Mouse (Mus musculus): ENCODE results near the gene 9530077C05Rik. TPM values are rescaled to one million over a fixed set of nuclear protein-coding genes. Genes with fewer than 3 reads are reported as not detected.
"Not testable (repeated sequence)": the region's sequence is repeated elsewhere in the genome, so short reads cannot be mapped to it uniquely, and the experiment has no call there.

Gene 9530077C05Rik
- polyA plus RNA-seq, 1 experiment from 2014 or later, result 5.8 TPM

- 93% methylated on average over 2 of the region's 4 CpGs for WGBS
- not testable (repeated sequence) for H3K4me1 ChIP-seq (ENCODE audit: control insufficient read depth, insufficient read depth, low read length); H3K36me3 ChIP-seq (ENCODE audit: control insufficient read depth, insufficient read depth, low read length); H3K27ac ChIP-seq (ENCODE audit: low read depth, low read length); H3K4me2 ChIP-seq (replicated peaks; ENCODE audit: low read depth, low read length); H3K9ac ChIP-seq (ENCODE audit: low read depth, low read length); H3K4me3 ChIP-seq (ENCODE audit: low read length); H3K27me3 ChIP-seq (ENCODE audit: control insufficient read depth, insufficient read depth, low read length); H3K9me3 ChIP-seq (ENCODE audit: control insufficient read depth, low read length); ATAC-seq (ENCODE audit: low FRiP score, low TSS enrichment)
Measured at GRCm38 (mm10) chr9:22407633-22408032, 3.7 kb upstream of the 9530077C05Rik start.

- not testable (repeated sequence) for H3K4me1 ChIP-seq (ENCODE audit: control insufficient read depth, insufficient read depth, low read length); H3K27ac ChIP-seq (ENCODE audit: low read depth, low read length); H3K9me3 ChIP-seq (ENCODE audit: control insufficient read depth, low read length); H3K4me2 ChIP-seq (replicated peaks; ENCODE audit: low read depth, low read length); H3K4me3 ChIP-seq (ENCODE audit: low read length); ATAC-seq (ENCODE audit: low FRiP score, low TSS enrichment); H3K27me3 ChIP-seq (ENCODE audit: control insufficient read depth, insufficient read depth, low read length); H3K36me3 ChIP-seq (ENCODE audit: control insufficient read depth, insufficient read depth, low read length); H3K9ac ChIP-seq (ENCODE audit: low read depth, low read length)
- 25% methylated on average over 4 of the region's 4 CpGs for WGBS
Measured at GRCm38 (mm10) chr9:22408344-22408743, 3.0 kb upstream of the 9530077C05Rik start.

GRCm38 (mm10) chr9:22409501-22409900 is 1.8 kb upstream of the 9530077C05Rik start:
- no peak overlapping the region for H3K4me2 ChIP-seq (replicated peaks; ENCODE audit: low read depth, low read length)
- no peaks in the 10 kb centered on the region for H3K36me3 ChIP-seq (ENCODE audit: control insufficient read depth, insufficient read depth, low read length)
- no peak overlapping the region for H3K4me3 ChIP-seq (ENCODE audit: low read length)
- no peak for ATAC-seq (ENCODE audit: low FRiP score, low TSS enrichment)
- H3K9me3 ChIP-seq (ENCODE audit: control insufficient read depth, low read length), result no peaks in the 10 kb centered on the region
- H3K27me3 ChIP-seq (ENCODE audit: control insufficient read depth, insufficient read depth, low read length), result no peaks in the 10 kb centered on the region
- H3K4me1 ChIP-seq (ENCODE audit: control insufficient read depth, insufficient read depth, low read length), result no peaks in the 10 kb centered on the region
- 67% methylated on average over 7 of the region's 7 CpGs for WGBS
- H3K9ac ChIP-seq (ENCODE audit: low read depth, low read length), result no peak overlapping the region
- H3K27ac ChIP-seq (ENCODE audit: low read depth, low read length), result no peak overlapping the region

- no peak overlapping the region for H3K27ac ChIP-seq (ENCODE audit: low read depth, low read length)
- 74% methylated on average over 3 of the region's 3 CpGs for WGBS
- ATAC-seq (ENCODE audit: low FRiP score, low TSS enrichment), result no peak
Measured at GRCm38 (mm10) chr9:22416187-22416586, 4.9 kb downstream of the 9530077C05Rik start.

GRCm38 (mm10) chr9:22417547-22417946 is 6.2 kb downstream of the 9530077C05Rik start:
- H3K27me3 ChIP-seq (ENCODE audit: control insufficient read depth, insufficient read depth, low read length), result no peaks in the 10 kb centered on the region
- WGBS, result 35% methylated on average over 6 of the region's 6 CpGs
- H3K4me1 ChIP-seq (ENCODE audit: control insufficient read depth, insufficient read depth, low read length), result no peaks in the 10 kb centered on the region
- H3K4me2 ChIP-seq (replicated peaks; ENCODE audit: low read depth, low read length), result no peak overlapping the region
- H3K9ac ChIP-seq (ENCODE audit: low read depth, low read length), result no peak overlapping the region
- no peak for ATAC-seq (ENCODE audit: low FRiP score, low TSS enrichment)
- no peak overlapping the region for H3K27ac ChIP-seq (ENCODE audit: low read depth, low read length)
- H3K9me3 ChIP-seq (ENCODE audit: control insufficient read depth, low read length), result no peaks in the 10 kb centered on the region
- H3K36me3 ChIP-seq (ENCODE audit: control insufficient read depth, insufficient read depth, low read length), result no peaks in the 10 kb centered on the region
- H3K4me3 ChIP-seq (ENCODE audit: low read length), result no peak overlapping the region

More at GRCm38 (mm10) chr9:22416187-22416586, 4.9 kb downstream of the 9530077C05Rik start:
- no peaks in the 10 kb centered on the region for H3K9me3 ChIP-seq (ENCODE audit: control insufficient read depth, low read length)
- no peaks in the 10 kb centered on the region for H3K27me3 ChIP-seq (ENCODE audit: control insufficient read depth, insufficient read depth, low read length)
- H3K4me3 ChIP-seq (ENCODE audit: low read length), result no peak overlapping the region
- H3K4me2 ChIP-seq (replicated peaks; ENCODE audit: low read depth, low read length), result no peak overlapping the region
- no peaks in the 10 kb centered on the region for H3K4me1 ChIP-seq (ENCODE audit: control insufficient read depth, insufficient read depth, low read length)
- H3K9ac ChIP-seq (ENCODE audit: low read depth, low read length), result no peak overlapping the region
- H3K36me3 ChIP-seq (ENCODE audit: control insufficient read depth, insufficient read depth, low read length), result no peaks in the 10 kb centered on the region

- H3K27ac ChIP-seq (ENCODE audit: low read depth, low read length), result no peak overlapping the region
- H3K9ac ChIP-seq (ENCODE audit: low read depth, low read length), result no peak overlapping the region
- 69% methylated on average over 3 of the region's 3 CpGs for WGBS
- no peaks in the 10 kb centered on the region for H3K9me3 ChIP-seq (ENCODE audit: control insufficient read depth, low read length)
- no peaks in the 10 kb centered on the region for H3K27me3 ChIP-seq (ENCODE audit: control insufficient read depth, insufficient read depth, low read length)
- H3K36me3 ChIP-seq (ENCODE audit: control insufficient read depth, insufficient read depth, low read length), result no peaks in the 10 kb centered on the region
- H3K4me3 ChIP-seq (ENCODE audit: low read length), result no peak overlapping the region
- no peak overlapping the region for H3K4me2 ChIP-seq (replicated peaks; ENCODE audit: low read depth, low read length)
- H3K4me1 ChIP-seq (ENCODE audit: control insufficient read depth, insufficient read depth, low read length), result no peaks in the 10 kb centered on the region
- ATAC-seq (ENCODE audit: low FRiP score, low TSS enrichment), result 0 out of 2 replicates have a peak, but pooled peaks have one; percentile 32
Measured at GRCm38 (mm10) chr9:22419877-22420276, 8.6 kb downstream of the 9530077C05Rik start.

- H3K9me3 ChIP-seq (ENCODE audit: control insufficient read depth, low read length), result no peaks in the 10 kb centered on the region
- H3K4me3 ChIP-seq (ENCODE audit: low read length), result no peak overlapping the region
- WGBS, result 35% methylated on average over 7 of the region's 7 CpGs
- H3K9ac ChIP-seq (ENCODE audit: low read depth, low read length), result no peak overlapping the region
- H3K4me2 ChIP-seq (replicated peaks; ENCODE audit: low read depth, low read length), result no peak overlapping the region
- no peak for ATAC-seq (ENCODE audit: low FRiP score, low TSS enrichment)
- no peak overlapping the region for H3K27ac ChIP-seq (ENCODE audit: low read depth, low read length)
- H3K27me3 ChIP-seq (ENCODE audit: control insufficient read depth, insufficient read depth, low read length), result no peaks in the 10 kb centered on the region
- no peaks in the 10 kb centered on the region for H3K4me1 ChIP-seq (ENCODE audit: control insufficient read depth, insufficient read depth, low read length)
- H3K36me3 ChIP-seq (ENCODE audit: control insufficient read depth, insufficient read depth, low read length), result no peaks in the 10 kb centered on the region
Measured at GRCm38 (mm10) chr9:22420491-22420890, 9.2 kb downstream of the 9530077C05Rik start.

- Histone ChIP-seq H3K4me2 (replicated peaks; ENCODE audit: low read depth, low read length) (no peak overlapping the region), H3K27me3 (ENCODE audit: control insufficient read depth, insufficient read depth, low read length) (no peaks in the 10 kb centered on the region), H3K27ac (ENCODE audit: low read depth, low read length) (no peak overlapping the region), H3K9me3 (ENCODE audit: control insufficient read depth, low read length) (no peaks in the 10 kb centered on the region), H3K4me1 (ENCODE audit: control insufficient read depth, insufficient read depth, low read length) (no peaks in the 10 kb centered on the region), H3K36me3 (ENCODE audit: control insufficient read depth, insufficient read depth, low read length) (no peaks in the 10 kb centered on the region), H3K4me3 (ENCODE audit: low read length) (no peak overlapping the region), H3K9ac (ENCODE audit: low read depth, low read length) (no peak overlapping the region)
- 44% methylated on average over 1 of the region's 1 CpGs for WGBS
- ATAC-seq (ENCODE audit: low FRiP score, low TSS enrichment), result no peak
Measured at GRCm38 (mm10) chr9:22422559-22422958, 11.2 kb downstream of the 9530077C05Rik start.

GRCm38 (mm10) chr9:22423507-22423906 is 12.2 kb downstream of the 9530077C05Rik start:
- Histone ChIP-seq H3K9me3 (ENCODE audit: control insufficient read depth, low read length) (no peaks in the 10 kb centered on the region), H3K27me3 (ENCODE audit: control insufficient read depth, insufficient read depth, low read length) (no peaks in the 10 kb centered on the region), H3K9ac (ENCODE audit: low read depth, low read length) (no peak overlapping the region), H3K27ac (ENCODE audit: low read depth, low read length) (no peak overlapping the region), H3K4me3 (ENCODE audit: low read length) (no peak overlapping the region), H3K4me2 (replicated peaks; ENCODE audit: low read depth, low read length) (no peak overlapping the region), H3K4me1 (ENCODE audit: control insufficient read depth, insufficient read depth, low read length) (peaks cover 2% of the 10 kb centered on the region; the same call in 1 of the 2 replicates), H3K36me3 (ENCODE audit: control insufficient read depth, insufficient read depth, low read length) (no peaks in the 10 kb centered on the region)
- WGBS, result 81% methylated on average over 1 of the region's 1 CpGs
- ATAC-seq (ENCODE audit: low FRiP score, low TSS enrichment), result no peak

Data from kidney, embryonic 14.5 days (tissue).